14 mouse cellular contexts compared by ENCODE assay signal in genomic region chr14:27352470-27352869, GRCm38 (mm10).
DNase-seq lines count a peak whose midpoint lies in the region; ATAC-seq and TF ChIP-seq lines count a peak whose summit lies in the region.
"Had no signal": no experiment of that assay in that cellular context is flagged by ENCODE, and none has a peak within 500 bp of the region (broad histone marks: within the 10 kb centered on the region; RNA-seq: fewer than 3 reads in every experiment).

No protein-coding gene starts in this region.

- H3K4me3 ChIP-seq in heart, embryonic 12.5 days = no peak overlapping the region
- H3K4me3 ChIP-seq in layer of hippocampus, adult 2 months = no peak overlapping the region
- H3K4me3 ChIP-seq in brown adipose tissue, adult 24 weeks (ENCODE audit: insufficient read depth, low read depth, low read length) = no peak overlapping the region
- no peak overlapping the region for H3K4me3 ChIP-seq in limb, embryonic 13.5 days
- H3K4me3 ChIP-seq: hindbrain, embryonic 13.5 days; neural tube, embryonic 13.5 days had no signal

- no peak for ATAC-seq in heart, embryonic 12.5 days (ENCODE audit: insufficient number of reproducible peaks, low FRiP score)
- ATAC-seq in limb, embryonic 13.5 days (ENCODE audit: low FRiP score, low read depth) = no peak

- H3K9me3 ChIP-seq in heart, embryonic 12.5 days (replicated peaks) = 0 out of 2 replicates have a peak, but pooled peaks cover 3% of the 10 kb centered on the region
- H3K9me3 ChIP-seq in limb, embryonic 13.5 days = no peaks in the 10 kb centered on the region
- H3K9me3 ChIP-seq: hindbrain, embryonic 13.5 days; neural tube, embryonic 13.5 days had no signal

- H3K4me2 ChIP-seq in heart, embryonic 12.5 days = no peak overlapping the region
- H3K4me2 ChIP-seq in limb, embryonic 13.5 days (replicated peaks) = peak overlapping the region; percentile 41
- H3K4me2 ChIP-seq: hindbrain, embryonic 13.5 days; neural tube, embryonic 13.5 days had no signal

- no peak overlapping the region for H3K9ac ChIP-seq in heart, embryonic 12.5 days
- no peak overlapping the region for H3K9ac ChIP-seq in limb, embryonic 13.5 days
- H3K9ac ChIP-seq: hindbrain, embryonic 13.5 days; neural tube, embryonic 13.5 days had no signal

- peaks cover 51% of the 10 kb centered on the region for H3K4me1 ChIP-seq in heart, embryonic 12.5 days (replicated peaks)
- peaks cover 62% of the 10 kb centered on the region for H3K4me1 ChIP-seq in brown adipose tissue, adult 24 weeks (ENCODE audit: control insufficient read depth, insufficient read depth, insufficient read length, low read length)
- peaks cover 61% of the 10 kb centered on the region for H3K4me1 ChIP-seq in limb, embryonic 13.5 days
- H3K4me1 ChIP-seq: neural tube, embryonic 13.5 days had no signal

- WGBS in heart, embryonic 12.5 days = 82% methylated on average over 5 of the region's 5 CpGs
- 39% methylated on average over 5 of the region's 5 CpGs for WGBS in limb, embryonic 13.5 days

- no peaks in the 10 kb centered on the region for H3K27me3 ChIP-seq in heart, embryonic 12.5 days (replicated peaks)
- H3K27me3 ChIP-seq in limb, embryonic 13.5 days = no peaks in the 10 kb centered on the region
- H3K27me3 ChIP-seq: hindbrain, embryonic 13.5 days; neural tube, embryonic 13.5 days had no signal

- no peak for TF ChIP-seq CTCF in layer of hippocampus, adult 2 months (conservative IDR thresholded peaks at IDR 0.05)

- H3K36me3 ChIP-seq in heart, embryonic 12.5 days = no peaks in the 10 kb centered on the region
- H3K36me3 ChIP-seq in limb, embryonic 13.5 days = no peaks in the 10 kb centered on the region
- H3K36me3 ChIP-seq: hindbrain, embryonic 13.5 days; neural tube, embryonic 13.5 days had no signal

- no peak for DNase-seq in heart, adult 8-10 months (ENCODE audit: low spot score)
- no peak for DNase-seq in layer of hippocampus, adult 2 months (ENCODE audit: low spot score in 2 of 2)
- DNase-seq in layer of hippocampus, adult 11-12 months (ENCODE audit: low spot score) = no peak
- no peak for DNase-seq in T-cell, adult 2 months (ENCODE audit: low spot score)
- no peak for DNase-seq in adrenal gland, postnatal 14 days
- DNase-seq: adrenal gland, adult 8-10 months; B cell, adult 2 months; cerebellum, postnatal 10 days; liver had no signal

- peak overlapping the region; percentile 28; the same call in 1 of the 2 replicates for H3K27ac ChIP-seq in heart, embryonic 12.5 days (ENCODE audit: poor library complexity, severe bottlenecking)
- peak overlapping the region; percentile 70; the same call in 1 of the 2 replicates for H3K27ac ChIP-seq in layer of hippocampus, adult 2 months
- H3K27ac ChIP-seq in brown adipose tissue, adult 24 weeks (replicated peaks; ENCODE audit: low read depth, low read length) = peak overlapping the region; percentile 38
- peak overlapping the region; percentile 85 for H3K27ac ChIP-seq in limb, embryonic 13.5 days
- H3K27ac ChIP-seq: hindbrain, embryonic 13.5 days; neural tube, embryonic 13.5 days had no signal

Comparison
In these comparisons a context has a peak if more than half of its experiments do, and no peak if none do; other contexts are left out.
1. H3K27ac ChIP-seq: peak in every context shown above with its lines; median percentile 85 in limb, embryonic 13.5 days; 70 in layer of hippocampus, adult 2 months; 38 in brown adipose tissue, adult 24 weeks; 28 in heart, embryonic 12.5 days.